Mouse (Mus musculus) cerebellum, adult 2 months (tissue): ENCODE measurements at regions not wholly inside any gene's neighbourhood (a gene's known extent, or its start where the extent isn't known, plus 50 kb on each side); places are given as distances from the start of the nearest gene placed in this dataset.

Experiments
- CTCF ChIP-seq: fragments of 200-500 bp; IDR thresholded peaks from 2 replicates; pipeline ENCODE4 v1.5.1; 2011; ENCODE audit warnings: low read depth, mild to moderate bottlenecking, control low read depth, low read length, moderate library complexity, borderline replicate concordance; ENCODE audit not compliant: insufficient read depth
- POLR2A ChIP-seq: fragments of 200-500 bp; IDR thresholded peaks from 2 replicates; pipeline ENCODE4 v1.6.1; 2011; ENCODE audit warnings: low read length, control low read depth, borderline replicate concordance; ENCODE audit not compliant: insufficient read depth

- TF ChIP-seq CTCF = no peak
- TF ChIP-seq POLR2A = no peak
Measured at GRCm38 (mm10) chr11:24246314-24246713, 168.5 kb downstream of the Bcl11a start.
